Mouse (Mus musculus): ENCODE measurements around the gene Hipk1. TPM values are rescaled to one million over a fixed set of nuclear protein-coding genes. Genes with fewer than 3 reads are reported as not detected.

The Hipk1 gene
- total and polyA plus RNA-seq, 3 experiments, result 50.8 to 109 (median 98.1) TPM

GRCm38 (mm10) chr3:103705426-103705825 is 85.9 kb downstream of the Hipk1 start:
- no peak for DNase-seq
- H3K79me2 ChIP-seq (replicated peaks; ENCODE audit: control insufficient read depth, insufficient read depth, low read length), result no peaks in the 10 kb centered on the region
- H3K27ac ChIP-seq, result no peak overlapping the region
- TF ChIP-seq CTCF (IDR thresholded peaks at IDR 0.05) (no peak), POLR2A (IDR thresholded peaks at IDR 0.05; ENCODE audit: insufficient read depth, low read depth, low read length) (no peak), EP300 (IDR thresholded peaks at IDR 0.05; ENCODE audit: insufficient read depth, low read depth, low read length) (no peak)
- no peaks in the 10 kb centered on the region for H3K4me1 ChIP-seq (ENCODE audit: control insufficient read depth, insufficient read depth, low read length)
- H3K27me3 ChIP-seq (ENCODE audit: control insufficient read depth, insufficient read depth, low read length), result no peaks in the 10 kb centered on the region
- no peak overlapping the region for H3K4me3 ChIP-seq
- H3K36me3 ChIP-seq (ENCODE audit: control insufficient read depth, insufficient read depth, low read length), result no peaks in the 10 kb centered on the region
- WGBS, result 87% methylated on average over 12 of the region's 12 CpGs
- no peak overlapping the region for H3K9ac ChIP-seq (ENCODE audit: low read depth, low read length)
- intact Hi-C loops (cut with DNase I), result no loop called here

- Histone ChIP-seq H3K4me3 (no peak overlapping the region), H3K79me2 (replicated peaks; ENCODE audit: control insufficient read depth, insufficient read depth, low read length) (no peaks in the 10 kb centered on the region), H3K27me3 (ENCODE audit: control insufficient read depth, insufficient read depth, low read length) (no peaks in the 10 kb centered on the region), H3K9ac (ENCODE audit: low read depth, low read length) (no peak overlapping the region), H3K27ac (no peak overlapping the region), H3K4me1 (ENCODE audit: control insufficient read depth, insufficient read depth, low read length) (no peaks in the 10 kb centered on the region), H3K36me3 (ENCODE audit: control insufficient read depth, insufficient read depth, low read length) (no peaks in the 10 kb centered on the region)
- intact Hi-C loops (cut with DNase I), result no loop called here
- DNase-seq, result no peak
- TF ChIP-seq EP300 (IDR thresholded peaks at IDR 0.05; ENCODE audit: insufficient read depth, low read depth, low read length), result no peak
- TF ChIP-seq POLR2A (IDR thresholded peaks at IDR 0.05; ENCODE audit: insufficient read depth, low read depth, low read length), result no peak
- TF ChIP-seq CTCF (IDR thresholded peaks at IDR 0.05), result no peak
- WGBS, result 56% methylated on average over 6 of the region's 6 CpGs
Measured at GRCm38 (mm10) chr3:103704661-103705060, 86.7 kb downstream of the Hipk1 start.

- Histone ChIP-seq H3K27me3 (ENCODE audit: control insufficient read depth, insufficient read depth, low read length) (no peaks in the 10 kb centered on the region), H3K4me3 (no peak overlapping the region), H3K27ac (no peak overlapping the region), H3K79me2 (replicated peaks; ENCODE audit: control insufficient read depth, insufficient read depth, low read length) (no peaks in the 10 kb centered on the region), H3K4me1 (ENCODE audit: control insufficient read depth, insufficient read depth, low read length) (no peaks in the 10 kb centered on the region), H3K9ac (ENCODE audit: low read depth, low read length) (no peak overlapping the region), H3K36me3 (ENCODE audit: control insufficient read depth, insufficient read depth, low read length) (no peaks in the 10 kb centered on the region)
- intact Hi-C loops (cut with DNase I), result no loop called here
- 81% methylated on average over 1 of the region's 1 CpGs for WGBS
- DNase-seq, result no peak
- no peak for TF ChIP-seq EP300 (IDR thresholded peaks at IDR 0.05; ENCODE audit: insufficient read depth, low read depth, low read length)
- no peak for TF ChIP-seq POLR2A (IDR thresholded peaks at IDR 0.05; ENCODE audit: insufficient read depth, low read depth, low read length)
- no peak for TF ChIP-seq CTCF (IDR thresholded peaks at IDR 0.05)
Measured at GRCm38 (mm10) chr3:103696388-103696925, 94.9 kb downstream of the Hipk1 start.

- WGBS, result 52% methylated on average over 3 of the region's 3 CpGs
- intact Hi-C loops (cut with DNase I), result no loop called here
Measured at GRCm38 (mm10) chr3:103695556-103695955, 95.8 kb downstream of the Hipk1 start.

GRCm38 (mm10) chr3:103690506-103690905 is 100.9 kb downstream of the Hipk1 start:
- Histone ChIP-seq H3K9ac (ENCODE audit: low read depth, low read length) (no peak overlapping the region), H3K4me3 (no peak overlapping the region), H3K36me3 (ENCODE audit: control insufficient read depth, insufficient read depth, low read length) (no peaks in the 10 kb centered on the region), H3K79me2 (replicated peaks; ENCODE audit: control insufficient read depth, insufficient read depth, low read length) (no peaks in the 10 kb centered on the region), H3K4me1 (ENCODE audit: control insufficient read depth, insufficient read depth, low read length) (no peaks in the 10 kb centered on the region), H3K27ac (no peak overlapping the region), H3K27me3 (ENCODE audit: control insufficient read depth, insufficient read depth, low read length) (no peaks in the 10 kb centered on the region)
- peak; percentile 46 for TF ChIP-seq CTCF (IDR thresholded peaks at IDR 0.05)
- no peak for TF ChIP-seq POLR2A (IDR thresholded peaks at IDR 0.05; ENCODE audit: insufficient read depth, low read depth, low read length)
- no peak for TF ChIP-seq EP300 (IDR thresholded peaks at IDR 0.05; ENCODE audit: insufficient read depth, low read depth, low read length)
- intact Hi-C loops (cut with DNase I), result loop anchor here (5.0 kb wide), 1 partner anchor 197 kb away; no protein-coding TSS in a partner anchor
- DNase-seq, result peak in 1 of 2 experiments; percentile 21
- WGBS, result 66% methylated on average over 3 of the region's 3 CpGs

More at GRCm38 (mm10) chr3:103695556-103695955, 95.8 kb downstream of the Hipk1 start:
- Histone ChIP-seq H3K79me2 (replicated peaks; ENCODE audit: control insufficient read depth, insufficient read depth, low read length) (no peaks in the 10 kb centered on the region), H3K4me3 (no peak overlapping the region), H3K4me1 (ENCODE audit: control insufficient read depth, insufficient read depth, low read length) (no peaks in the 10 kb centered on the region), H3K27me3 (ENCODE audit: control insufficient read depth, insufficient read depth, low read length) (no peaks in the 10 kb centered on the region), H3K27ac (no peak overlapping the region), H3K36me3 (ENCODE audit: control insufficient read depth, insufficient read depth, low read length) (no peaks in the 10 kb centered on the region), H3K9ac (ENCODE audit: low read depth, low read length) (no peak overlapping the region)
- TF ChIP-seq EP300 (IDR thresholded peaks at IDR 0.05; ENCODE audit: insufficient read depth, low read depth, low read length), result no peak
- TF ChIP-seq POLR2A (IDR thresholded peaks at IDR 0.05; ENCODE audit: insufficient read depth, low read depth, low read length), result no peak
- no peak for TF ChIP-seq CTCF (IDR thresholded peaks at IDR 0.05)
- DNase-seq, result no peak

Other genes starting within 250 kb of the Hipk1 start
- under 1 TPM in 1 of 2 experiments, not detected in 1; 0.05 TPM for gene Syt6, start 216.3 kb downstream of the Hipk1 start, total RNA-seq (2021)
- gene Syt6, start 216.3 kb downstream of the Hipk1 start, polyA plus RNA-seq (2012; rRNA removed), result not detected in 2 replicates
- gene Atg4a-ps, start 145.5 kb downstream of the Hipk1 start, total RNA-seq (2021), result 1 to 10 TPM in 1 of 2 experiments, not detected in 1; 1.9 TPM
- gene Atg4a-ps, start 145.5 kb downstream of the Hipk1 start, polyA plus RNA-seq (2012; rRNA removed), result 0.12 TPM in 1 of 2 replicates, not detected in the other
- gene Olfml3, start 53.6 kb downstream of the Hipk1 start, total RNA-seq (2021), result 1 to 10 TPM; 5.7 to 6.0 TPM
- 11.7 and 12.8 TPM in 2 replicates for gene Olfml3, start 53.6 kb downstream of the Hipk1 start, polyA plus RNA-seq (2012; rRNA removed)
- not detected for gene Gm10964, start 52.2 kb downstream of the Hipk1 start, total RNA-seq (2021)
- not detected in 2 replicates for gene Gm10964, start 52.2 kb downstream of the Hipk1 start, polyA plus RNA-seq (2012; rRNA removed)
- gene Dclre1b, start 17.9 kb upstream of the Hipk1 start, total RNA-seq (2021), result 10 to 100 TPM; 10.7 to 12.0 TPM
- 6.9 and 7.4 TPM in 2 replicates for gene Dclre1b, start 17.9 kb upstream of the Hipk1 start, polyA plus RNA-seq (2012; rRNA removed)
- gene Ap4b1, start 18.0 kb upstream of the Hipk1 start, total RNA-seq (2021), result 10 to 100 TPM; 14.8 to 17.7 TPM
- gene Ap4b1, start 18.0 kb upstream of the Hipk1 start, polyA plus RNA-seq (2012; rRNA removed), result 14.6 and 25.0 TPM in 2 replicates
- under 1 TPM in 1 of 2 experiments, not detected in 1; 0.10 TPM for gene Gm43064, start 18.0 kb upstream of the Hipk1 start, total RNA-seq (2021)
- not detected in 2 replicates for gene Gm43064, start 18.0 kb upstream of the Hipk1 start, polyA plus RNA-seq (2012; rRNA removed)
- gene Bcl2l15, start 41.0 kb upstream of the Hipk1 start, total RNA-seq (2021), result not detected
- gene Bcl2l15, start 41.0 kb upstream of the Hipk1 start, polyA plus RNA-seq (2012; rRNA removed), result not detected in 2 replicates
- 1 to 10 TPM in 1 of 2 experiments, under 1 TPM in 1; 0.68 to 1.0 TPM for gene Ptpn22, start 68.2 kb upstream of the Hipk1 start, total RNA-seq (2021)
- 1.2 and 1.8 TPM in 2 replicates for gene Ptpn22, start 68.2 kb upstream of the Hipk1 start, polyA plus RNA-seq (2012; rRNA removed)
- gene Rsbn1, start 122.6 kb upstream of the Hipk1 start, total RNA-seq (2021), result 1 to 10 TPM; 7.9 to 8.2 TPM
- 1.6 and 3.2 TPM in 2 replicates for gene Rsbn1, start 122.6 kb upstream of the Hipk1 start, polyA plus RNA-seq (2012; rRNA removed)
- gene Phtf1, start 176.5 kb upstream of the Hipk1 start, total RNA-seq (2021), result 1 to 10 TPM; 6.8 to 8.0 TPM
- 1.9 and 4.5 TPM in 2 replicates for gene Phtf1, start 176.5 kb upstream of the Hipk1 start, polyA plus RNA-seq (2012; rRNA removed)

Data from heart, adult 2 months (tissue).